Mouse (Mus musculus) cerebral cortex, adult 2 months (tissue): Measurements from ENCODE around the gene Gm20388.

Experiments
- WGBS: fragments of 180-500 bp; shearing (Covaris S2); methylation state at CpG from one replicate; pipeline ENCODE4 v1.1.7; 2018; 5-methylcytosine and 5-hydroxymethylcytosine counted together

The Gm20388 gene

DNA sequence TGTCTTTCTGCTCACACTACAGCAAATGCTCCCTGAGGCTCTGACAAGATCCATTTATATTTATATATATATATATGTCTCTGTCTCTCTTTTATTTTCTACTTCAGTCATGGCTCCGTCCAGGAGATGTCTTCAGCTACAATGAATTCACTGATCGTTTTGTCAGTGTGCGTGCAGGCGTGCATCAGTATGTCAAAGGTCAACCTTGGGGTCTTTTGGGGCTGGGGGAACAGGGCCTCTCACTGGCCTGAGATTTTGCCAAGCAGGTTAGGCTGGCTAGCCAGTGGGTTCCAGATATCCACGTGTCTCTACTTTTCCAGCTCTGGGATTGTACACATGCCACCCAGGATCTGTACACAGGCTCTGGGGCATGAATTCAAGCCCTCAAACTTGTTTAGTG, 2992.4 kb downstream of the Gm20388 start:
- WGBS: 67% methylated on average over 5 of the region's 5 CpGs

DNA sequence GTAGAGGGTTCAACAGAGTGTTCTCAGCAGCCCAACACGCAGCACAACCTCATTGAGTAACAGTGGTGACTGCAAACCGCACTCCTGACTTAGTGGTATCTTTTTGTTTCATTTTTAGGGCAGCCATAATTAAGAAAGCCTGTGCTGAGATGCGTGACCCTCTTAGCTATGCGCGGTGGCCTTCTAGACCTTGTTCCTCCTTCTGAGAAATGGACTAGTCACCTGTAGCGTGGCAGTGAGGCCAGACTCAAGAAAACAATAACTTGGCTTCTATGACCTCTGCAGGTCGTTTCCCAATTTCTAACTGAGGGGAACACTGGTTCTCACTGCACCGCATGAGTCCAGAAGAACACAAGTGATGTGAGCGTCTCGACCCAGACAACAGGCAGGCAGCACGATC, 2993.9 kb downstream of the Gm20388 start:
- whole genome bisulfite sequencing: 88% methylated on average over 11 of the region's 11 CpGs

DNA sequence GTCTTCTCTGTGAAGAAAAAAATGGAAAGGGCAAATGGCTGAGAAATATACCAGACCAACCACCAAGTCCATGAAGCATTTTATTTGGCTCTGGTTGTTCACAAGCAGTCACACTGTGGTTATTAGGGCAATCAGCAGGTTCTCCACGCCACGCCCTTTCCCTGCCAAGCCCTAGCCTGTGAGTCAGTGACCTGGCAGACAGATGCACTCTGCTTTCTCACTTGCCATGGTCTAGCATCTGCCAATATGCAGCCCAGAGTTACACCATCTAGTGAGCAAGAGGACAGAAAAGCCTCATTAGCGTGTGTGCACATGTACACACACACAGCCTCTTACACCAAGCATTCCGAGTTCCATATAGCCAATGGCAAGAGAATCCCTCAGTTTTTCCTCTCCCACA, 2994.7 kb downstream of the Gm20388 start:
- WGBS: 69% methylated on average over 4 of the region's 4 CpGs

DNA sequence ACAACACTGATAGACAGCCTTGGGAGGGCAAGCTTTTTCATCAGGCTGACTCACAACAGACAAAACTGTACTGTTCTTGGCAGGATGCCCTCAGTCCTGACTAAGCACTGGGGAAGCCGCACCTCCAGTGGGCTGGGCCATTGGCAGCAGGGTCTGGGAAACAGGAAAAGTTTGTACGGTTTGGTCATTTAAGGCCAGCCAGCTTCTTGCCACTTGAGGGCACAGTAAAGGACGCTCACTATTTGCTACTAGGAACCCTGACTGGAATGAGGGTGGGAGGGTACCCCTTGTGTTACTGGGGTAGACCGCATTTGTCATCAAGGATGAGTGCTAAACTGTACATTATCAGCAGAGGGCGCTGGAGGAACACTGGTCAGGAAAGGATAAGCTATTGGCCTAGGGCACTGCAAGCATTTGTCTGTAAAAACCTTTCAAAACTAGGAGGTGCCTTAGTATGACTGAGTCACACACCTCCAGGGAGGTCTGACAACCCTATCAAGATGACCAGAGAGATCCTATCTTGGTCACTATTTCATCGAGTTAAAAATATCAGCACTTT, 2995.9 kb downstream of the Gm20388 start:
- WGBS: 6% methylated on average over 6 of the region's 6 CpGs

DNA sequence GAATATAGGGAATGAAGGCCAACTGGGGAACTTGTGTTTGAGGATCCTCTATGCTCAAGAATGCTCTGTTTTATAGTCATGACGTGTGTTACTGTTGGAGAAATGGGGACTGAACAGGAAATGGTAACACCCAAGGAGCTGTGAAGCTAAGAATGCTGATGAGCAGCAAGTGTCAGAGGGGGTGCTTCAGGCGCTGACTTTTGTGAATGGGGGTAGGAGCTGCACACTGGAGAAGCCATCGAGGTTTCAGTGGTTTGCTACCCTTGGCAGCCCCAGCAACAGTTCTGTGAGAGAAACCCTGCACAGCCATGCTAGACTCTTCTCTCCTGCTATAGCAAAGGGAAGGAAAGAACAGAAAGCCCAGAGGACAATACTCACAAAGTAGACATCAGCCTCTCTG, 3001.5 kb downstream of the Gm20388 start:
- 69% methylated on average over 3 of the region's 3 CpGs for WGBS

DNA sequence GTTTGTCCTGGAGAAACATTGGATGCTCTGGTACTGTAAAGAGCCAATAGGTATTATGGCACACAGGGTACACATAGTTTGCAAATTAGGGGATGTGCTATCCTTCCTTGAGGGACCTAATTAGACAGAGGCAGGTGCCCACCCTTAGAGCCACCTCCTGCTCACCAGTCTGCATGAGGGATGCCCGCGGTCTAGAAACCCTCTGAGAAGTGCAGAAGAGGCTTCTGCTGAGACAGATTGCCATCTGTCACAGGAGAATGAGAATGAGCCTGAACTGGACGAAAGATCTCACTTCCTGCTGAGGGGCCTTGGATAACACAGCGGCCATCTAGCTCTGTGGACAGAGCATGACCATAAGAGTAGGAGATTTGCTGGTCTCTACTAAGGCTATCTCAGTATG, 3002.2 kb downstream of the Gm20388 start:
- WGBS: 58% methylated on average over 4 of the region's 4 CpGs

DNA sequence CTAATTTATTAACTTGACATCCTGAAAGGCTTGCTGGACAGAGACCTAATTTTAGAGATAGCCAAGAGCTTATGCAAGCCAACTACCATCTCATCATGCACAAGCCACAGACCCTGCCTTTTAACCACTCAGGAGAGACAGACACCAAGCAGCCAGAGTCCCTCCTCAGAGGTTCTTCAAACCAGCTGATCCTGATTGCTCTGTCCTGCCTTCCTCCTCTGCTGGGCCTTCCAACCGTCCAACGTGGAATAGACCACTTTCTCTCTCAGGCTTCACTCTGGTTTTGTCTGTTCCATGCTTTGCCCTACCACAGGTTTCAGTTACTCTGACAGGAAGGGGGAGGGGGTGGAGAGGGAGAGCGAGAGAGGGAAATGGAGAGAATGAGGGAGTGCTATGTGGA, 3006.1 kb downstream of the Gm20388 start:
- WGBS: 58% methylated on average over 3 of the region's 3 CpGs

DNA sequence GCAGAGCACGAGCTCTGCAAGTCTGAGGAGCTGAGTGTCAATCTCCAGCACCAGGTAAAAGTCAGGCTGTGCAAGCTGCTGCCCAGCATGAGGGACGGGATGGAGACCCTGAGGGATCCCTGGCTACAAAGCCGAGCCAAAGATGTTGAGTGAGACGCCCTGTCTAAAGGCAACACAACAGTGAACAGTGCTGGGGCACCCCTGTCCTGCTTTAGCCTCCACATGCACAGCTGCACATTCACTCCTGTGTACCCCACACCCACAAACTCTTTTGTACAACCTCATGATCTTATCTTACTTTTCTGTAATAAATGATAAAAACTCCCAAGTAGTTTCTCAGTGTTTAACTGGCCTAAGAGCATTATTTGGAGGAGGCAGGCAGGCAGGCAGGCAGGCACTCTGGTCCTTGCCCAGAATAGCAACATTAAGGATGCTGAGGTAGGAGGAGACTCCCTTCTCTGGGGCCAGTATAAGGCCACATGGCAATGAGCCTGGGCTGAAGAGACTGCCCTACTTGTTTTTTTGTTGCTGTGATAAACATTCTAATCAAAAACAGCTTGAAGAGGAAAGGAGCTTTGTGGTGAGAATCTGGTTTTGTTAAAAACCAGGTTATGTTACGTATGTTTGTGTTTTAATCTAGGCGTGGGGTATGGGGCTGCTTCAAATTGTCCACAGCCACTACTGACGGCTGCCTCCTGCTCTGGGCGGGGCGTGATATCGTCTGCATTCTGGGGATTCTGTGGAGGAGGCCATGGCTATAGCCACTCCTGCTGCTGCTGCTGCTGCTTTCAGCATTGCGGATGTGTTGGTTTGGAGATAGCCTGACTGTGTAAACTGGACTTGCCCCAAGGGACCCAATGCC, 3007.1 kb downstream of the Gm20388 start:
- WGBS: 30% methylated on average over 11 of the region's 11 CpGs

DNA sequence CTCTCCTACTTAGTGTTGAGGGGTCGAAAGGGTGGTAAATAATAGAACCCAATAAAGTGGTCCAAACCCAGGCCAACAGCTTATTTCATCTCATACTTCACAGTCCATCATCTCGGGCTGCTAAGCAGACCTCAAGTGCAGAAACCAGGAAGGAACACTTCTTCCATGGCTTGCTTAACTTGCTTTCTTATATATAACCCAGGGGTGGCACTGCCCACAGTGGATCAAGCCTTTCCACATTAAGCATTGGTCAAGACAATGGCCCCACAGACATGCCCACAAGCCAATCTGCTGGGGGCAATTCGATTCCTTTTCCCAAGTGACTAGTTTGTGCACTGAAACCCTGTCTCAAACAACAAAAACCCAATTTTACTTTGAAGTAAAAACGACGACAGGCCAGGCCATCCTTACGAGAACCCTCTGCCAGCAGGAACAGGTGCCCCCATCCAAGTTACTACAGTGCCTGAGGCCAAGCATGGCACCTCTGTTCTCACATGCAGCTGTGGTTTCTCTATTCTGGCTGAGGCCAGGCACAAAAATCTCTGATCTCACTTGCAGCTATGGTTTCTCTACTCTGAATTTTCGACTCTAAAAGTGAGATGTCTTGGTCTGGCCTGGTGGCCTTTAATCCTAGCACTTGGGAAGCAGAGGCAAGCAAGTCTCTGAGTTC, 3007.9 kb downstream of the Gm20388 start:
- WGBS: 51% methylated on average over 7 of the region's 7 CpGs

DNA sequence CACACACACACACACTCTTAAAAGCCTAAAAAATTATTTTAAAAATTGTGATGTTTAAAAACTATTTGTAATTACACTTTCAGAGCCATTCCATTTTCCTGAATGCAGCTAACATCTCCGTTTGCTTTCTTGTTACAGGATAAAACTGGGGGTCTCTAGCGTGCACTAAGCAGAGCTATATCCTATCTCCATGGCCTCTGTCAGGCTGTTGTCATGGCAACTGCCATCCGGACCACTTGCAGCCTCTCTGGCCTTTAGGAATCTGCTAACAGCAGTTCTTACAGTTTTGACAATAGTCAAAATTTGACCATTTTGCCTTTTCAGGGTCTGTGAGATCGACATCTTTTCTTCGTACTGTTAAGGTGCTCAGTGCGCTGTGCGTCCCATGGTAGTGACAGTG, 3010.2 kb downstream of the Gm20388 start:
- 69% methylated on average over 7 of the region's 7 CpGs for WGBS

DNA sequence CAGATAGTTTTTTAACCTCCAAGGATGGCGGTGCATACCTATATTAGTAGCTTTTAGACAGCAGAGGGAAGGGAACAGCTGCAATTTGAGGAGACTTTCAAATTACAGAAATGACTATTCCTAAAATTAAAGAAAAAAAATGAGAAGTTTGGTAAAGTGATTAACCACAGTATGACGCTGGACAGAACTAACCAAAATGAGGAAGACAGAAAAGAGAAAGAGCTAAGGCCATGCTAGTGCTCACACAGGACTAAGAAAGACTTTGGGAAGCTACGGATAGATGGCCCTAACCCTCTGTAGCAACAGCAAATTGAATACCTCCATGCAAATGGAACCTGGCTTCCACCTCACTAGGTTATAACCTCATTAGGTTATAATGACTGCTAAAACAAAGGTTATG, 3012.3 kb downstream of the Gm20388 start:
- WGBS: 78% methylated on average over 3 of the region's 3 CpGs

DNA sequence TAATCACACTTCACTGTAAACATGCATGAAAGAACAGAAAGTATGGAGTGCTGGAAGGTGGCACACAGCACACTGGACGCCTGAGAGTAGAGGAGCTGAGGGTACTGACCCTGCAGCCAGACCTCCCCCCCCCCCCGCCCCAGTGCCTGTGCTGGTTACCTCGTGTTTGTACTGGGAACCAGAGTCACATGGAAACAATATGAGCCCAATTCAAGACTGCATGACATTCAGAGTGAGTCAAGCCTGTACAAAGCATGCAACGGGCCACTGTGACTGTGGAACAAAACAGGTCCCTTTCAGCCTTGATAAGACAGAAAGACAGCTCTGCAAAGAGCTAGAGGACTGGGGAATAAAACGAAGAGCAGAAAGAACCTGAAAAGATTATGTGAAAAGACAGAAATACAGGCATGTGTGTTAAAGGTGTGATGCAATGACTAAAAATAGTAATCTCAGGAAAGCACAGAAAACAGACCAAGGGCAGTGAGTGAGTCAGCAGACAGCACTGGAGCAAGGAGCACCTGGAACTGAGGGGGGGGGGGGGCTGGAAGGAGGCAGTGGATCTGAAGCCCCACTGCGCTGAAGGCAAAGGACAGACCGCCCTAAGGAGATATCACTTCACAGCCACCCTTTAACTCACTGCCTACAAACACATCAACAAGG, 3012.9 kb downstream of the Gm20388 start:
- 41% methylated on average over 7 of the region's 7 CpGs for WGBS

DNA sequence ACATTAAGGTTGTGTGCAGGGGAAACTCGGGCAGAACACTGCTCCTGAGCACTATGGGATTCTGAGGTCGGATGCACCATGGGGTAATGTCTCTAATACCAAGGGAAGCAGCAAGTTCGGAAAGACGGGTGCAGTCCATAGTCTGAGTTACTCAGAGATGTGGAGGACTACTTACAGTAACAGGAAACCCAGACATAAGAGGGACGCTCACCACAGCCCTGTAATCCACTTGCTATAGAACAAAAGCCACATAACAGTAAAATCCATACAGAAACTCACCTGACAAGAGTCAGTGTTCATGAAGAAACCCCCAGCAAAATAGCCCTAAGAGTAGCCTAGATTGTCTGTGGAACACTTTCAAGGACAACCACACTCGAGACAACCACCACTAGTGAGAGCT, 3013.4 kb downstream of the Gm20388 start:
- 56% methylated on average over 6 of the region's 6 CpGs for WGBS

DNA sequence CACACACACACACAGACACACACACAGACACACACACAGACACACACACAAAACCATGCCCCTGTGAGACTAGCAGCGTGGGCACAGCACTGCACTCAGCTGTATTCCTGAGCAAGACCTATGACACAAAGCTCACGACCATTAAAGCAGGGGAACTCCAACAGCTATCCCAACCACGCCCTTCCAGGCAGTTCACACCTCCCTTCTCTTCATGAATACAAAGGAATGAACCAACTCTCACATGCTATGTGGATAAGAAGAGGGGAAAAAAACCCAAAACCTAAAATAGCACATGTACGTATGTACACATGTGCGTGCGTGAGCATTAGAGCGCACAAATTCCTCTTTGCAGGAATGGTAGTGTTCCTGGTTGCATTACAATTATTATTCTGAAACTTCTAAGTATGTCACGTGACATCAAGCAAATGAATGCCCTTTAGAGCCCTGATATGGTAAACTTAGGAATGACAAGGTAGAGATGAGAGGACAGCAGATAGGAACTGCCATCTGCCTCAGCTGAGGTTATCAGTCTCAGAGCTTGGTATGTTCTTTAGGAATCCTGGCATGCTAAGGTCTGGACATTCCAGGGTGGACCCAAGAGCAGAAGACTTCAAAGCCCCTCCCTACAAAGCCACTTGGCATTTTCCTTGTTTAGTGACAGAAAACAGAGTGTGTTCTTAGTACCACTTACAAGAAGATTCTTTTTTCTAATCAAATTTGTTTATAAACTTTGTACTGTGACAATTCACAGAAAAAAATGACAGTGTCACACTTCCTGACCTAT, 3015.5 kb downstream of the Gm20388 start:
- WGBS: 75% methylated on average over 8 of the region's 8 CpGs

DNA sequence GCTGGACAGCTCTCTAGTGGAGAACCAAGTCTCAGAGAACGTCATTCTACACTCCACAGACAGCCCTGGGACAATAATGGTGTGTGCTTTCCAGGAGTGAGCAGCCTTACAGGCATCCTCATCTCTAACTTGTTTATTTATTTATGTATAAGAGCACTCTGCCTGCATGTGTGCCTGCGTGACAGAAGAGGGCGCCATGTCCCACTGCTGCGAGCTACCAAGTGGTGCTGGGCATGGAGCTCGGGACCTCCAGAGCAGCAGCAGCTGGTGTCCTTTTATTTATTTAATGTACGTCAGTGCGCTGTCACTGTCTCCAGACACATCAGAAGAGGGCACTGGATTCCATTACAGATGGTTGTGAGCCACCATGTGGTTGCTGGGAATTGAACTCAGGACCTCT, 3016.1 kb downstream of the Gm20388 start:
- 87% methylated on average over 7 of the region's 7 CpGs for WGBS

DNA sequence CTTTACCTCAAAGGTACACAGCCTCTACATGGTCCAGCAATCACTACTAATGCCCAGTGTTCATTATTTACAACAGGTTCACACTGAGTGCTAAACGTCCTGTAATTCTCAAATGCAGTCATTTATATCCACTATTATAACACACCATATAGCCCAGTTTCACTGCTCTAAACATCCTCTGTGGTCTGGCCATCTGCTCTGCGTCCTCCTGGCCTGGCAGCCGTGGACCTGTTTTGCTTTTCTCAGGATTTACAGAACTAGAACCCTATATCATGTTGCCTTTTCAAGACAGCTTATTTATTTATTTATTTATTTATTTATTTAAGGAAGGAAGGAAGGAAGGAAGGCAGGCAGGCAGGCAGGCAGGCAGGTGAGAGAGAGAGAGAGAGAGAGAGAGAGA, 3017.2 kb downstream of the Gm20388 start:
- WGBS: 57% methylated on average over 3 of the region's 3 CpGs

DNA sequence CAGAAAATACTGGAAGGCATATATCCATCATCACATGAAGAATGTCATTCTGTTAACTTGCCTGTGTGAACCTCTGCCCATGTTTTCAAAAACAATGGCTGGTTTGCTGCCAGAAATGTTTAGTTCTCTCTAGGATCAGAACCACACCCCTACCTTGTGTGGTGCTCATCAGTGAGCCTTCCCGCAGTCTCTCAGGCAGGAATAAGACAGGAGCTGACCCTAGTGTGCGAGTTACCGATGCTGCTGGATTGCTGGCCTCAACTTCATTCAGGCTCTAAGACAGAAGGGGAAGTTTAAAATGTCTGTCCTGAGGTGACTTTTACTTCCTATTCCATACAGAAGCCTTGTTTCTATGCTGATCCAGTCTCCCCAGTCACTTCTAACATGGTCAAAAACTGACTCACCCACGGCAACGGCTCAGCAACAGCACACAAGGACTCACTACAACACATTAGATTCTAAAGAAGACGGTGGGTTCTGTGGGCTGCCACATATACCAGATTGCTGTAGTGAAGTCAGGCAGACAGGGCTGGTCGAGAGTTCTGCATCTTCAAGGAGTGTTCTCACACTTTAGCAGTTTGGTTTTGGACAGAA, 3018.1 kb downstream of the Gm20388 start:
- WGBS: 32% methylated on average over 7 of the region's 7 CpGs

DNA sequence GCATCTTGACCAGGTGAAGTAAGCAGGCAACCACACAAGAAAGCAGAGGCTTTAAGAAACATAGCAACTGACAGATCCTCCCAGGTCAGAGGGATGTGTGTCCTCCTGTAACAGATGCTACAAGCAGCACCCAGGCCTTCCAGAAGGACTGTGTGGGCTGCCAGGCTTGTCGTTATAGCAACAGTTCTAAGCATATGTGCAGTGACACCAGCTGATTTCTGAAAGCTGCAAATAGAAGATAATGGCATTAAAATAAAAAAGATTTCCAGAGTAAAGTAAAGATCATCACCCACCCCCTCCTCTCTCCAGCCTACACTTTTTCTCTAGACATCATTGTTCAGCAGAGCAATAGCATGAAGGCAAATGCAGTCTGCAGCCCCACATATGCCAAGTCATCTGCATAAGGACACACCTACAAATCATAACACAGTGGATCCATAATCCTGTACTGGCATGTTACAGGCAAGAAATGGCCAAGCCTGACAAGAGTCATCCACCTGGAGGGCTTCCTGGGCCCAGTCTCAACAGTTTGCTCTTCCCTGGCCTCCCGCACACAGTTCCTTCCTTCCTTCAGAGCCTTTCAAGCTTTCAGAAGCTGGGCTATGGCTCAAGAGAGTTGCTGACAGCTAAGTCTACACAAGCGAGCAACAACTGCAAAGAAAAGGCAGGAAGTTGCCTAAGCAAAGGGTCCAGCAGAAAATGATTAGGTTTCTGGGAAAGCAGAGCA, 3021.4 kb downstream of the Gm20388 start:
- WGBS: 29% methylated on average over 3 of the region's 3 CpGs

DNA sequence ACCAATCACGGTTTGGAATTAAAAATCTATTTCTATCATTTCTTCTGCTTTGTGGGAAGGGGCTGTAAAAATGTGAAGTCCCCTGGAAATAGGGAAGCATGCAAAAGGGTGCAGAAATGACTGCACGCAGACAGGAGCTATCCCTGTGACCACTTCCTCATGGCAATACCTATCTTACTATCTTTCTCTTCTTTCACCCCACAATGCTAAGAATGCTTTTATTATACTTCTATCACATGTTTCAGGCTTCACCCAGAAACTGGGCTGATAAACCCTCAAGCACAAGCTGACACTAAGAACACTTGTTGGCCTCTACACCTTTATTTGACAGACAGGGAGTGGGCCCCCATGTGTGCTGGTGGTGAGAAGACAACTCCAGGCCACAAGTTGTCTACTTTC, 3021.9 kb downstream of the Gm20388 start:
- 28% methylated on average over 2 of the region's 2 CpGs for WGBS

DNA sequence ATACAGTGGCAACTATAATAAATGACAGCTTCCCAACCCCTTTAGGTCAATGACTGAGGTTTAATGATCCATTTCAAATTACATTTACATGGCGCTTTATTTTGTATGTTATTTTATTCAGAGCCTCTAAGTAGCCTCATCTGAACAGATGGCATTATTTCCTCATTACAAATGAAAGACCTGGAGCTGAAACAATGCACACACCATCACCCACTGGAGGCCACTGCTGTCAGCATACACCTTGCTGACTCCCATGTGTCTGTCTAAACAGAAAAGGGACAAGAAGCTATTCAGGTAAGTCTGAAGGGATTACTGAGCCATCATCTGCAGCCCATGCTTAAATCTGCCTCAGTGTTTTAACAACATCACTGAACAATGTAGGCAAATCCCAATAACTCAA, 3024.5 kb downstream of the Gm20388 start:
- WGBS: 59% methylated on average over 1 of the region's 1 CpGs

DNA sequence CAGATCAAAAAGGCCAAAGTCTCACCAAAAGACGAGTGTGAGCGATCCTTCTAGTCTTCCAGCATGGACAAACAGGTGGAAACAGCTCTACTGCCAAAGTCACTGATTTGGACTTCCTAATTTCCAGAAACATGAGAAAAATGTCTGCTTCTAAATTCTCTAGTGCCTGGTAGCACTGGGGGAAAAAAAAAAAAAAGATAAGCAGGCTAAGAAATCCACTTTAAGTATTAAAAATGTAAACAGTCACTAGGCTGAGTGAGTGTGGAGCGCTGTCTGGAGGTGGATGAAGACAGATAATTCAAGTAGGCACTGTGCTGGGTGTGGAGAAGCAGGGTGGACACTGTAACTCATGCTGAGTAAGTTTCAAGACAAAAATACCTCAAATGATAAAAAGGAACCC, 3025.3 kb downstream of the Gm20388 start:
- 54% methylated on average over 3 of the region's 3 CpGs for WGBS
